Mouse (Mus musculus) forebrain, postnatal 0 days (tissue): ENCODE data around the gene Kank4. TPM values are rescaled to one million over a fixed set of nuclear protein-coding genes. Genes with fewer than 3 reads are reported as not detected.

Experiments used
- ATAC-seq: fragments of 200-750 bp; cut with Nextera tagmentation; 2 replicates; pipeline ENCODE4 v1.8.0; 2017; ENCODE audit warnings: mild to moderate bottlenecking, moderate library complexity
- DNase-seq: peaks from one replicate; pipeline ENCODE4 v3.0.0-alpha.2; 2015
- H3K27ac ChIP-seq: fragments of 300-500 bp; sonication (generic); 2 replicates; pipeline ENCODE4 v1.5.1; 2014; ENCODE audit warnings: low read depth, mild to moderate bottlenecking, antibody characterized with exemption, low read length, moderate library complexity, mixed read lengths
- H3K27me3 ChIP-seq: fragments of 300-500 bp; sonication (generic); 2 replicates; pipeline ENCODE4 v1.6.1; 2014; ENCODE audit warnings: mild to moderate bottlenecking, low read length, mixed read lengths; ENCODE audit not compliant: insufficient read depth
- H3K36me3 ChIP-seq: fragments of 300-500 bp; sonication (generic); 2 replicates; pipeline ENCODE4 v1.6.1; 2014; ENCODE audit warnings: mild to moderate bottlenecking, moderate library complexity; ENCODE audit not compliant: insufficient read depth
- H3K4me1 ChIP-seq: fragments of 300-500 bp; sonication (generic); 2 replicates; pipeline ENCODE4 v1.6.1; 2014; ENCODE audit warnings: antibody characterized with exemption; ENCODE audit not compliant: insufficient read depth
- H3K4me2 ChIP-seq: fragments of 300-500 bp; sonication (generic); 2 replicates; pipeline ENCODE4 v1.6.1; 2014; ENCODE audit warnings: low read depth, mild to moderate bottlenecking, moderate library complexity
- H3K4me3 ChIP-seq: fragments of 300-500 bp; sonication (generic); 2 replicates; pipeline ENCODE4 v1.5.1; 2014; ENCODE audit warnings: low read depth, low read length, mixed read lengths
- H3K9ac ChIP-seq: fragments of 300-500 bp; sonication (generic); 2 replicates; pipeline ENCODE4 v1.6.1; 2014; ENCODE audit warnings: mild to moderate bottlenecking
- H3K9me3 ChIP-seq: fragments of 300-500 bp; sonication (generic); 2 replicates; pipeline ENCODE4 v1.6.1; 2016; ENCODE audit warnings: low read length
- CTCF ChIP-seq: sonication (generic); IDR thresholded peaks from 2 replicates; pipeline ENCODE4 v1.5.1; 2016; ENCODE audit warnings: antibody characterized with exemption, control low read depth, low read depth
- WGBS: fragments of 180-500 bp; shearing (Covaris S2); extraction: QIAGEN DNeasy Blood & Tissue Kit; methylation state at CpG from one replicate; pipeline ENCODE4 v1.1.7; 2014; 5-methylcytosine and 5-hydroxymethylcytosine counted together
- polyA plus RNA-seq: library from polyadenylated mRNA; unstranded; fragments of >200 nt; fragmentation: Nextera tagmentation; extraction: Ambion mirVana; gene quantifications from 2 replicates; pipeline ENCODE4 v1.2.1, GENCODE M21; 2015
- total RNA-seq: library from RNA; depleted of rRNA; stranded (reverse); fragments of >200 nt; gene quantifications from 2 replicates; pipeline ENCODE4 v1.2.3, GENCODE M21; 2014

Kank4 gene
- total and polyA plus RNA-seq, 2 experiments from 2014 or later: 0.17 to 1.9 TPM

DNA sequence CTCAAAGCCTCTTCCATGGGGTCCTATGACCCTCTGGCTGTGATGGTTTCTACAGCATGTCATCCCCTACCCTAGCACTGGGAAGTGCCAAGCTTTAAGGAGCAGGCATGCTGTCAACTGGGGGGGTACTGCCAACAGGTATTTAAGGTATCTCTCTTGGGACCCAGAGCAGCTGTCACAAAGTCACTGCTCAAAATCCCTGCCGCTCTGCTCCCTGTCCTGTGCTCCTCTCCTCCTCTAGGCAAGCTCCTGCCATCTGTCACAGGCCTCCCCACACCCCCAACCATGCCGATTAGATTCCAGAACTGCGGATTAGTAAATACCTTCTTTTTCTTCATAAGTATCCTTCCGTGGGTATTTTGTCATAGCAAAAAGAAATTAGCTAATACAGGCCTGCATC is 62.9 kb downstream of the Kank4 start:
- Histone ChIP-seq H3K9ac (no peak overlapping the region), H3K9me3 (no peaks in the 10 kb centered on the region), H3K36me3 (no peaks in the 10 kb centered on the region), H3K27ac (no peak overlapping the region), H3K27me3 (no peaks in the 10 kb centered on the region), H3K4me3 (no peak overlapping the region), H3K4me1 (no peaks in the 10 kb centered on the region), H3K4me2 (no peak overlapping the region)
- no peak for TF ChIP-seq CTCF
- DNase-seq: no peak
- ATAC-seq: no peak
- WGBS: 66% methylated on average over 4 of the region's 4 CpGs

DNA sequence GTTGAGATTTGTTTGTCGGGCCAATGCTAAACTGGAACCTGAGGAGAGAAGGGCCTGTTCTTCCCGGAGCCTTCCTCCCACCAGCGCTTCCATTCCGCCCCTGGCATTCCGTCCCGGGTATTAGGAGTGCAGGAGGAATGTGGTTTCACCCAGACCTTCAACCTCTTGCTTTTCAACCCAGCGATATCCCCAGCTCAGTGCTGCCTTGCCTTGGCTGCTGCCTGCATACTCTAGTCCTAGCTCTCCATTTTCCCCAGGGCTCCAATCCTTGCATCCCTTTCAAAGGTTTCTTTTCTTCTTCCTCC is 73.5 kb downstream of the Kank4 start:
- Histone ChIP-seq H3K27me3 (no peaks in the 10 kb centered on the region), H3K4me1 (no peaks in the 10 kb centered on the region), H3K27ac (no peak overlapping the region), H3K9ac (no peak overlapping the region), H3K4me2 (no peak overlapping the region), H3K4me3 (no peak overlapping the region), H3K9me3 (no peaks in the 10 kb centered on the region), H3K36me3 (no peaks in the 10 kb centered on the region)
- DNase-seq (no peak), ATAC-seq (no peak)
- whole genome bisulfite sequencing: 37% methylated on average over 7 of the region's 7 CpGs
- no peak for TF ChIP-seq CTCF

- H3K4me1 ChIP-seq: no peaks in the 10 kb centered on the region
- H3K27me3 ChIP-seq: no peaks in the 10 kb centered on the region
- no peak overlapping the region for H3K27ac ChIP-seq
- no peak overlapping the region for H3K4me3 ChIP-seq
- no peak overlapping the region for H3K9ac ChIP-seq
- DNase-seq: no peak
- no peak for TF ChIP-seq CTCF
- H3K4me2 ChIP-seq: no peak overlapping the region
- no peak for ATAC-seq
- H3K36me3 ChIP-seq: no peaks in the 10 kb centered on the region
- H3K9me3 ChIP-seq: no peaks in the 10 kb centered on the region
- 54% methylated on average over 3 of the region's 3 CpGs for WGBS
Measured at GRCm38 (mm10) chr4:98743209-98743905, 74.0 kb downstream of the Kank4 start.

DNA sequence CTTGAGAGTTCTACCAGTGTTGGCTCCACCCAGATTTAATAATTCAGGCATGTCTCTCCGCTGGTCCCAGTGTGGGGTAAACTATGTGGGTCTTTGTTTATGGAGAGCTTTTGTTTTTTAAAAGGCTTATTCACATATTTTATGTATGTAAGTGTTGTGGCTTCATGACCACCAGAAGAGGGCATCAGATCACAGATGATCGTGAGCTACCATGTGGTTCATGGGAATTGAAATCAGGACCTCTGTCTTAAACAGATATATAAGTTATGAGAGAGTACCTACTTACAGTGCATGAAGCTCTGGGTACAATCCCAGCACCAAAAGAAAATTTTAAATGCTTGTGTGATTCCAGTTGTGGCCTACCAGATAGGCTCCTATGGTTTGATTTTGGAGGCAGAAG is 77.6 kb downstream of the Kank4 start:
- peak; percentile 53 for DNase-seq
- peak; percentile 58 for TF ChIP-seq CTCF
- H3K4me1 ChIP-seq: no peaks in the 10 kb centered on the region
- H3K27me3 ChIP-seq: no peaks in the 10 kb centered on the region
- H3K4me2 ChIP-seq: no peak overlapping the region
- H3K9ac ChIP-seq: no peak overlapping the region
- H3K9me3 ChIP-seq: no peaks in the 10 kb centered on the region
- H3K4me3 ChIP-seq: no peak overlapping the region
- ATAC-seq: peak; percentile 66
- no peaks in the 10 kb centered on the region for H3K36me3 ChIP-seq
- WGBS: 24% methylated on average over 2 of the region's 2 CpGs
- no peak overlapping the region for H3K27ac ChIP-seq

GRCm38 (mm10) chr4:98733660-98734059 is 83.7 kb downstream of the Kank4 start:
- no peak overlapping the region for H3K27ac ChIP-seq
- H3K9ac ChIP-seq: no peak overlapping the region
- ATAC-seq (no peak), DNase-seq (no peak)
- H3K4me2 ChIP-seq: no peak overlapping the region
- WGBS: 91% methylated on average over 16 of the region's 16 CpGs
- no peak for TF ChIP-seq CTCF
- no peaks in the 10 kb centered on the region for H3K4me1 ChIP-seq
- H3K27me3 ChIP-seq: no peaks in the 10 kb centered on the region
- no peaks in the 10 kb centered on the region for H3K9me3 ChIP-seq
- no peak overlapping the region for H3K4me3 ChIP-seq
- no peaks in the 10 kb centered on the region for H3K36me3 ChIP-seq

DNA sequence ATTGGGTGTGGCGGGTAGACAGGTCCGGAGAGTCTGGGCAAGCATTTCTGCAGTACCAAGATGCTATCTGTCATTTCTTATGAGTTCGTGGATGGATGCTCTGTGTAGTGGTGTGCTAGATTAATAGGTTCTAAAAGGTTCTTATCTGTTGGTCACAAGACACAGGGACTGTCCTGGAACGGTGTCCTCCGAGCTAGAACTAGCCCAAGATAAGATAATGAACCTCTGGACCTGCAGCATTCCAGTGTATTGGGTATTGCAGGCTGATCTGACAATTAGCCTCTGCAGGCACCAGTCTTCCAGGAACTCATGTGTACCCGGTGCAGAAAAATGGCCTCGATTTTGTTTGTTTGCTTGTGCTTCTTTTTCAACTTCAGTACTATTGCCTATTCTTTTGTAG is 88.6 kb downstream of the Kank4 start:
- Histone ChIP-seq H3K9ac (no peak overlapping the region), H3K4me1 (no peaks in the 10 kb centered on the region), H3K4me2 (no peak overlapping the region), H3K27ac (no peak overlapping the region), H3K4me3 (no peak overlapping the region), H3K9me3 (no peaks in the 10 kb centered on the region), H3K27me3 (peaks cover 13% of the 10 kb centered on the region), H3K36me3 (no peaks in the 10 kb centered on the region)
- TF ChIP-seq CTCF: no peak
- DNase-seq (no peak), ATAC-seq (no peak)
- WGBS: 67% methylated on average over 7 of the region's 7 CpGs

DNA sequence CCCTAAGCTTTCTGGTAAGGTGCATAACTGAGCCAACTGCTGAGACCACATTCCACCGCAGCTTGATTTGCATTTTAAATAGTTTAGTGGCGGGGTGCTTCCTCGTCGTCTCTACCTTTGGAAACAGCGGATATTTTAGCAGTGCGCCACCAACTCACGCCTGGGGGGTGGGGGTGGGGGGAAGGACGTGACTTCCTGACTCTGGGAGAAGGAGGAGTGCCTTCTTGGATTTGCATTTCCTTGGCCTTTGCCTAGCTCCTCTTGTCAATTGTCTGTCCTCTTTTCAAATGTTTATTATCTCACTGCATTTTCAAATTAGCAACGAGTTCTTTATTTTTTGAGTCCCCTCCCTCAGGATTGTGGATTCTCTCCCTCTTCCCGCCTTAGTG is 89.4 kb downstream of the Kank4 start:
- under 1% methylated on average over 10 of the region's 10 CpGs for WGBS

More for the DNA sequence above, 89.4 kb downstream of the Kank4 start:
- Histone ChIP-seq H3K9me3 (no peaks in the 10 kb centered on the region), H3K4me2 (peak overlapping the region; percentile 27), H3K9ac (no peak overlapping the region), H3K36me3 (no peaks in the 10 kb centered on the region), H3K27me3 (peaks cover 13% of the 10 kb centered on the region), H3K4me1 (no peaks in the 10 kb centered on the region), H3K4me3 (no peak overlapping the region), H3K27ac (no peak overlapping the region)
- no peak for TF ChIP-seq CTCF
- no peak for DNase-seq
- no peak for ATAC-seq
